Mouse (Mus musculus) MN1 (cell line): ENCODE measurements at regions not wholly inside any gene's neighbourhood (a gene's known extent, or its start where the extent isn't known, plus 50 kb on each side); places are given as distances from the start of the nearest gene placed in this dataset.

Experiments
- DNase-seq: peaks from one replicate; pipeline ENCODE4 v3.0.0-alpha.2; 2016; ENCODE audit warnings: low spot score

- no peak for DNase-seq
These were observed 284.6 kb upstream of the Noct start for GRCm38 (mm10) chr3:50939602-50940001.

DNA sequence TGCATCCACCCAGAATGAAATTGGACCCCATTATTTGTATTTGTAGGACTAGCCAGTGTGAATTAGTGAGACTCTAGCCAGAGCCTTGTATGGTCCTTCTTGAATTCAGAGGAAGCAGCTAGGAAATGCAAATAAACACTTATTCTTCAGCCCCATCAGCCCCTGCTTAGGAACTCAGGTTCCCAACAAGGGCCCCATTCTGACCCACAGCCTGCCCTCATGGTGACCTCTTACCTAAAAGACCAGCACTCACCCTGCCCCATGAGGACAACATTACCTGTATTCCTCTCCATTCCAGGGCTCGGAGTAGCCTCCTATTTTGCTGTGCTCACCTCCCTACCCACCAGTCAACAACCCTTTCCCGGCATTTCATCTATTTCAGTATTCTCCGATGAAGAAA lies 283.6 kb upstream of the Noct start:
- DNase-seq, result no peak

DNA sequence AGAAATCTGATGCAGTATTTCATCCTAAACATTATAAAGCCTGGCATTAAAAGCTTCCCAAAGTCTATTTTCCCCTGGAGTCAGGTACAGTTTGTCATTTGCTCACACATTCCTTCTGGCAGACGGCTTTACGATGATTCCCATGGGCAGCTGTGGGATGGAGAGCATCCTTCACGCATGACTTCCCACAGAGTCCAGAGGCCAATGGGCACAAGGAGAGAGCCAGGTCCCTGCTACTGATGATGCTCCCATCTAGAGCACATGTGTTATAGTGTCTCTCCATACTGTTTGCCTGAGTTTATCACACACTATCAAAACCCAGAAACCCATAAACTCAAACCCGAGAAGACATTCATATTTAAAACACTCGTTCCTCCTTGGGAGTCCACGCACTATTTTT lies 270.8 kb upstream of the Noct start:
- DNase-seq, result no peak

- DNase-seq, result no peak
These were observed 253.9 kb upstream of the Noct start for GRCm38 (mm10) chr3:50970386-50970785.

DNA sequence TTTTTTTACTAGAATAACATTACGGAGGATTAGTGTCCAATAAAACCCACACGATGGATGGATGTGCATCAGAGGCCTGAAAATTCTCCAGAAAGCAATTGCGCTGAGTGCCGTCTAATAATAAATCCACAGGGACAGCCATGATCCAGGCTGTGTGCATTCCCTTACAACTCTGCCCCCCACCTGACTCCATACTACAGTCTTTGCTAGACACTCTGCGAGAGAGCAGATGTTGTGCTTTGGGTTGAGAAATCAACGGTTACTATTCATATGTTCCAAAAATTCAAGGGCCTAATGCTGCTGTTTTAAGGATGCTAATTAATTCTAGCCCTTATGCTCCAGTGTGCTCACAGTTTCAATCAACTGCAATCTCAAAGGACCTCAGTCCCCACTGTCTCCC lies 251.2 kb upstream of the Noct start:
- DNase-seq, result no peak

GRCm38 (mm10) chr3:50976141-50976780 lies 248.0 kb upstream of the Noct start:
- DNase-seq, result no peak

GRCm38 (mm10) chr3:50976818-50977217 lies 247.4 kb upstream of the Noct start:
- no peak for DNase-seq

- no peak for DNase-seq
These were observed 245.6 kb upstream of the Noct start for GRCm38 (mm10) chr3:50978636-50979035.

GRCm38 (mm10) chr3:50979592-50979991 lies 244.7 kb upstream of the Noct start:
- no peak for DNase-seq

DNA sequence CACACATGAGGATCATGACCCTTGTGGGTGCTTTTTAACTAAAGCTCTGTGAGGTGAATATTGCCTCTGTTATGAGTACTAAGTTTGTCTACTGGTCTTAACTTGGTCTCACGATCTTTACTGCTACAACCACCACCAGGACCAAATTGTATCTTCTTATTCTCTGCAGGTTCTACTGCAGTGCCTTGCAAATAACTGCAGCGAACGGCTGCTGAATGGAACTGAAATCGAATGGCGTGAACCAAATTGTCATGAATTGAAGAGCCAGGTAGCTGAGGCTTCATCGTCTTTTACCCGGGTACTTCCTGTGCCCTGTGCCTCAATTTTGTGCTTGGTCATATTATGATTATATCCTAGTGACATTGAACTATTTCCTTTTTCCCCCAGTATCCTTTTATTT lies 242.5 kb upstream of the Noct start:
- no peak for DNase-seq

DNA sequence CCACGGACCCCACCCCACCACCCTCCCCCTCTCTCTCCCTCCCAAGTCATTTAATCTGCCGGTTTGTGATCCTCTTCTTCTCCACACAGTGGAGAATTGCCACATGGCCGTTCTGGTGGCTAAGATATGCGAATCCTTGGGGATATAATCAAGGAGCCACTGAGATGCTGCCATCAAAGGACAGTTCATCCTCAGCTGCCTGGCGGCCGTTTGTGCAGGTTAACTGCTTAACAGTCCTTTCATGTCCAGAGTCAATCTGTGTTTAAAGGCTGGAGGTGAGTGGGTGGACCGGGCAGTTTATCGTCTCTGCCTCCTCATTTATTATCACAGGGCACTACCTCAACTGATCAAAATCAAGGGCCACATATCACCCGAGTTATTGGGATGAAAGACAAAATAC lies 241.6 kb upstream of the Noct start:
- no peak for DNase-seq

GRCm38 (mm10) chr3:50983126-50983525 lies 241.1 kb upstream of the Noct start:
- DNase-seq, result no peak

GRCm38 (mm10) chr3:50983962-50984765 lies 240.1 kb upstream of the Noct start:
- DNase-seq, result no peak

GRCm38 (mm10) chr3:50987821-50988220 lies 236.4 kb upstream of the Noct start:
- no peak for DNase-seq

DNA sequence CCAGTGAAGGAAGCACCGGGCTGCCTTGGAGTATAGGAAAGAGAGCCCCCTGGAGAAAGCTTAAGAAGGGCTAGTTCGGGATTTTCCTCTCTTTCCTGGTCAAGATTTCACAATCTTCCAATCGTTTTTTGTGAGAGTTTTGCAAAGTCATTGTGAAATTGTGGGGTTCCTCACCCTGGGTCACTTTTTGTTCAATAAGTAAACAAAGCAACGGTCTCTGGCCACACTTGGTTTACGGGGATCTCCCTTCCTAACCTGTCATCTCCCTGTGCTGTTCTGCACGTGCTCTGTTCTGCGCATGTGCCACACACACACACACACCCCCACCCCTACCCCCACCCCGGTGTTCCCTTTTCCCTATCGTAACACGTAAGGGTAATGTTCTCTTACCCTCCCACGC lies 233.4 kb upstream of the Noct start:
- no peak for DNase-seq

- no peak for DNase-seq
These were observed 231.5 kb upstream of the Noct start for GRCm38 (mm10) chr3:50992581-50993313.

- no peak for DNase-seq
These were observed 224.5 kb upstream of the Noct start for GRCm38 (mm10) chr3:50999745-51000144.

GRCm38 (mm10) chr3:51000938-51001337 lies 223.3 kb upstream of the Noct start:
- no peak for DNase-seq

DNA sequence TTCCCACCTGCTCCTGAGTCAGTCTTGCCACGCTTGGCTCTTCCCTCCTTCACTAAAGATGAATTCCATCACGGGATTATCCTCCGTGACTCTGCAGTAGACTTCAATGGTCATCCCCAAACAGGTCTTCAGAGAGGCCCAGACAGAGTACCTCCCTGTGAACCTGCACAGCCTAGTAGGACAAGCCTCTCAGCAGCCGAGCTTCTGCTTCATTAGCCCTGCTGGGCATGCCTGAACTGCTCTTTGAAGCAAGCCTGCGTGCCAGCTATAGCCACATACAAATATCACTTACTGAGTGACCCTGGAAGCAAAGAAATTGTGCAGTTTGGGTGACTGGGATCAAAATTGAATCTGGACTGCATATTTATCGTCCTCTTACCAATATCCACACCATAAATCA lies 221.6 kb upstream of the Noct start:
- DNase-seq, result no peak

DNA sequence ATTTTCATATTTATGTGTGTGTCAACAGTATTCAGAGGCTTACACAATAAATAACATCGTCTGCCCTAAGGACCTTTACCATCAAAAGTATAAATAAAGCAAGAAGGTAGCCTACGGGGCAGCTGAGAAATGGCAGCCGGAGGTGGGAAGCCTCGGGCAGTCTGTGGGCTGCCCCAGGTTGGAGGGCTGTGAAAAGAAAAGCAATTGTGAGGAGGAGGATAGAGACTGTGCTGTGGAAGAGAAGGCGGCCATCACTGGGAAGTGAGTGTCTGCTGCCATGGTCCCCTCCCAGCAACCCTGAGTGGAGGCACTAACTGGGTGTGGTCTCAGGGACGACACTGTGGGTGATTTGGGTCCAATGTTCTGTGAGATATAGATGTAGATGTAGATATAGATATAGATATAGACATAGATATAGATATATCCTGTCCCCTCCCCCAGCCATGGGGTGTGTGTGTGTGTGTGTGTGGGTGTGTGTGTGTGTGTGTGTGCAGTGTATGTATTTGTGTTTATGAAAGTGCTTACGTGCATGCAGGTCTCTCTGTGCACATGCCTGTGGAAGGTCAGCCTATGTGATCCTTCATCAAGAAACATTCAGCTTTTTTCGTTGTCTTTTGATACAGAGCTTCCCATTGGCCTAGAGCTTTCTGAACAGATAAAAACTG lies 220.6 kb upstream of the Noct start:
- no peak for DNase-seq

DNA sequence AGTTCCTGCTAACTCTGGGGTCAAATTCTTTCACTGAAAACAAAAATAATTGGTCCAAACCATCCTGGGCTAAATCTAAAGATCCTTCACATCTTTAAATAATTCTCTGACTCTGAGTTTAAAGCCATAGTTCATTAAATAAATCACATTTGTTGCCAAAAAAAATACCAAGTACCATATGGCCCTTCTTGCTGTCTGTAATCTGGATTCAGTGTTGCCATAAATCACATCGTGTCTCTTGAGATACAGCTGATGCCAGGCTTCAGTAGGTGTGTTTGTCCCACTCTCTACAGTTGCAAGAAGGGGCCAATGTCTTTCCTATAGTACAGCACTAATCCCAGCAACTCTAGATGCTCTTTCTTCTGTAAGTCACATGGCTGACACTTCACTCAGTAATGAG lies 220.0 kb upstream of the Noct start:
- DNase-seq, result no peak

- DNase-seq, result no peak
These were observed 215.1 kb upstream of the Noct start for GRCm38 (mm10) chr3:51009098-51009497.
